Mouse (Mus musculus) kidney, postnatal 4 days (tissue): ENCODE results near the gene Dgkd.

ENCODE experiments used
- DNase-seq, 2 experiments: peaks; one replicate each; pipeline ENCODE4 v3.0.0; 2021; ENCODE audit warnings: mixed read lengths in 2 of 2

Gene Dgkd

DNA sequence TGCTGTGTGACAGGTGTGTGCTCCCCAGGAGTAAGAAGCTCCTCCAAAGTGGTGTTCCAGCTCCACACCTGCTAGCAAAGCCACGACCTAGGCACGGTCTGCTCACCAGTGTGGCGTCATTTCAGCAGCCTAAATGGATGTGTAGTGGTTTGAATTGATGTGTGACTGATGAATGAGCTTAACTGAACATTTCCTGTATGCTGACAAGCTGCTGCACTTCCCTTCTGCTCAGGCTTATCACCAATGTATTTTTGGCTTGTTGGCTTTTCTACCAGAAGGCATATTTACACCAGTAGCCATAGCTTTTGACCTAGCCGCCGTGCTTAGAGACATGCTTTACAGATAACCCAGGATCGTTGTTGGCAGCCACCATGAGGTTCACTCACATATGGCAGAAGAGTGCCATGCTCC lies 94.6 kb downstream of the Dgkd start:
- DNase-seq: no peak

DNA sequence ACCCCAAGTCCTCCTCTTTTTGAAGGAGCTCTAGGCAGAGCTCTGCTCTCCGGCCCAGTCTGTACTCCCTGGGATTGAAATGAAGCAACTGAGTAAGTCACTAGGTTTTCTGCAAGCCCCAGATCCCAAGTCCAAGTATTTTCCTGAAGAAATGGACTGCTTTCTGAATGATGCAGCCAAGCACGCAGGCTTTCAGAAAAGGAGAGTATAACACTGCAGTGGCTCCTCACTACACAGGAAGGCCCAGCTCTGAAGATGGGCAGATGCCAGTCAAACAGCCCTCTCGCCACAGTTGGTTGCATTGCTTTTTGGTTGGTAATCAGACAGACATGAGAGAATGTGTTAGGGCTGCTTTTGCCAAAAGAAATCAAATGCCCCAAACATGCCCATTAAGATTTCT lies 98.6 kb downstream of the Dgkd start:
- DNase-seq: no peak

- no peak for DNase-seq
These were observed 100.0 kb downstream of the Dgkd start for GRCm38 (mm10) chr1:87953073-87953472.

GRCm38 (mm10) chr1:87958931-87959330 lies 105.8 kb downstream of the Dgkd start:
- DNase-seq: no peak

DNA sequence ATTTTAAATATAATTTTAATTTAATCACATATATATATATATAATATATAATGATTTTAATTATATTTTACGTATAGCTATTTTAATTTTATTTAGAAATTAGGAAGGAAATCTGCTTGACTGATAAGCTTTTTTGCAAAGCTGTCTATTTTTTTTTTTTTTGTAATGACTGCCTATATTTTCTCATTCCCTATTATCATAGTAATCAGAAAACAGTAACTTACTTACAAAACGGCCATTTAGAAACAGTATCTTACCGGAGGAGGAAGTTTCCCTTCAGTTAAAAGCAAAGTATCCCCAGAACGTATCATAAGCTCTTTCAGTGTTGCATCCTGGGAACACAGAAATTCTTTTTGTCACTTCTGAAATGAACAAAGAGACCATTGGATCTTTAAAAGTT lies 106.4 kb downstream of the Dgkd start:
- no peak for DNase-seq

- DNase-seq: no peak
These were observed 106.9 kb downstream of the Dgkd start for GRCm38 (mm10) chr1:87959998-87960431.

- no peak for DNase-seq
These were observed 107.7 kb downstream of the Dgkd start for GRCm38 (mm10) chr1:87960752-87961151.

DNA sequence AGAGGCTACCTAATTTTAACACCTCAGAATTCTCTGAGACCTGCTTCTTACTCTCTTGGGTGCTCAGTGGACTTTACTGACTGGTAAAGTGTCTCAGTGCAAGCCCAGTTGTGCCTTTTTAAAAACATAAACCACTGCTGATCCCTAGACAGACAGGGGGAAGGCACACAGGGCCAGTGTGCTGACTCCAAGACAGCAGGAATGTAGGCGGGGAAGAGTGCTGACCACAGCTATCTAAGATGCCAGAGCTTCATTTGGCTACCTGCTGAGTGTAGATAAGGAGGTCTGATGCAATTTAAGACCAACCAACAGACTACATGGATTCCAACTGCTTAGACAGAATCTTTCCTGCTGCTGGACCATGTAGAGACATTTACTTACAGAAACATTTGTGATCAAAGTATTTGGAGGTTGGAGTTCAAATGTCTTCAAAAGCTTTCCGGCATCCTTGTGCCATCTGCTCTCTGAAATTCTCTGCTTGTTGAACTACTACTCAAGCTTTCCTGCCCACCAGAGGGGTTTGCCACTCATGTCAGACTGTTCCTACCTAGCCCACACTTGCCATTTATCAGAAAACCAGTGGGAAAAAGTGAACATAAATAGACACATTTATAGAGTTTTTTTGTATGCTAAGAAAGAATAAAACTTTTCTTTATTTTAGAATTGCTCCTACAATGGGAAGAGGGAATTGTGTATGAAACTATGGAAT lies 108.5 kb downstream of the Dgkd start:
- no peak for DNase-seq

DNA sequence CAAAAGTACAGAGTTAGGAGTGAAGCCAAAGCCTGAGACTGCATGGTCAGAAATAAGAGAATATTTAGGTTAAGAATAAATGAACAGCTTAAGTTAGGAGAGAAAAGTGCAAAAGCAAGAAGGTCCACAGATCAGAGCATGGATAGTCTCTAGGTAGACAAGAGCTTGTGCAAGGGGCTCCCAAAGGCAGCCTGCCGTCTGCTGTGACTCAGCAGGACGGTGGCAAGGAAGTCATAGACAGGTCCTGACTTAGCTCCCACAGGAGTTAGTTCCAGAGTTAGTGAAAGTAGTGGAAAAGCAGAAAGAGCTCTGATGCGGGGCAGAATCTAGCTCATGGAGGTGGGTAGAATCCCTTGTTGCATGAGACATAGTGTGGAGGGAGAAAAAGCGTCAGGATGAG lies 117.3 kb downstream of the Dgkd start:
- no peak for DNase-seq

DNA sequence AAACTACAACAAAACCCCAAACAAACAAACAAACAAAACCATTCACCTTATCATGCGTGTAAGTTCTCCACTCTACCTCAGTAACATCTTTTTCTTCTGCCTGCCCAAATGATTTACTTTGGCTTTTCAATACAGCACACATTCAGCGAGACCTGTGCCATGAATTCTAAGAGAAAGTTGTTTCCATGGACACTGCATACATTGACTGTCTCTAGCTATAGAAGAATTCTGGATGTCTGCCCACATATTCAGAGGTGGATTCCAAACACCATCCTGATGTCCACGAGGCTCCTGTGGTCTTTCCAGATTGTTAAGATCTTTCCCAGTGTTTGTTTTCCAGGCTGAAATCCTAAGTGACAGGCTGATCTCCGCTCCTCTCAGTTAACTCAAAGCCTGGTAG lies 129.2 kb downstream of the Dgkd start:
- no peak for DNase-seq

GRCm38 (mm10) chr1:87992716-87993115 lies 139.6 kb downstream of the Dgkd start:
- DNase-seq: no peak
